Mouse (Mus musculus) heart, adult 2 months (tissue): Measurements from ENCODE around the gene Anapc4.

Source experiments
- CTCF ChIP-seq: fragments of 200-600 bp; IDR thresholded peaks from 2 replicates; pipeline ENCODE4 v1.8.1; 2022; ENCODE audit warnings: antibody characterized with exemption, mild to moderate bottlenecking, moderate library complexity
- EP300 ChIP-seq: fragments of 200-500 bp; IDR thresholded peaks from 2 replicates; pipeline ENCODE4 v1.6.1; 2011; ENCODE audit warnings: low read depth, low read length, control low read depth; ENCODE audit not compliant: insufficient read depth
- POLR2A ChIP-seq: fragments of 200-500 bp; IDR thresholded peaks from 2 replicates; pipeline ENCODE4 v1.6.1; 2011; ENCODE audit warnings: mild to moderate bottlenecking, low read depth, low read length, control low read depth; ENCODE audit not compliant: insufficient read depth

DNA sequence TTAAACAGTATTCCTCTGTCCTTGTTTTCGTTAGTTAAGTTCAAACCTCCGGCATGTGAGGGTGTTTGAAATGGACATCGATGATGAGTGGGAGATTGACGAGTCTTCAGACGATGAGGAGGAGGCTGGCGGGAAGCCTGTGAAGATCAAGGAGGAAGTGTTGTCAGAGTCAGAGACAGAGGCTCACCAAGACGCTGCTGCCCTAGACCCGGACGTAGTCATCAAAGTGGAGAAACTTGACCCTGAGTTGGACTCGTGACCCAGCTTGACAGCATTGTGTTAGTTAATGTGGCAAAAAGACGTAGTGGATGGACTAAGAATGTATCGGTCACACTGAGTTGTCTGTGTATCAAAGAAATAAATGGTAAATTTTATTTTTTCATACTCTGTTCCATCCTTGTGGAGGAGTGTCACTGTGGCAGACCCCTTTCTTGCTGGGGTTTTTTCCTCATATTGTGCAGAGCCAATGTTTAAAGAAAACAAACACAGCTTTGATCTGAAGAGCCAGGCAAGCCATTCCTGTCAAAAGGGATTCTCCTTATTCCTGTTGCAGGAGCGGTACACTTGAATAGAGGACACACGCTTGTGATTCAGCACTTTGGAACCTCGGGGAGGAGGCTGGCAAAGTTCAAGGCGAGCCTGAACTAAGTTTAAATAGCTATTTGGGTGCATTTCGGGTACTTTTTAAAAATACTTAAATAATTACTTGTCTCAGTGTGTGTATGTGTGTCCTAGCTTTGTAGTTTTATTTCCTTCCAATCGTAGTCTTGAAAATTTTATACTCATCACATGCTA is 32.7 kb downstream of the Anapc4 start:
- no peak for TF ChIP-seq POLR2A
- no peak for TF ChIP-seq EP300
- TF ChIP-seq CTCF = no peak
